Mouse (Mus musculus) lung, postnatal 25 days (tissue): Measurements from ENCODE around the gene Cd300ld3.
A peak's percentile ranks its signal among the peaks of the same experiment; 100 is the strongest.

ENCODE experiments used
- DNase-seq: peaks from one replicate; pipeline ENCODE4 v3.0.0; 2022; ENCODE audit warnings: low spot score

Cd300ld3 gene

DNA sequence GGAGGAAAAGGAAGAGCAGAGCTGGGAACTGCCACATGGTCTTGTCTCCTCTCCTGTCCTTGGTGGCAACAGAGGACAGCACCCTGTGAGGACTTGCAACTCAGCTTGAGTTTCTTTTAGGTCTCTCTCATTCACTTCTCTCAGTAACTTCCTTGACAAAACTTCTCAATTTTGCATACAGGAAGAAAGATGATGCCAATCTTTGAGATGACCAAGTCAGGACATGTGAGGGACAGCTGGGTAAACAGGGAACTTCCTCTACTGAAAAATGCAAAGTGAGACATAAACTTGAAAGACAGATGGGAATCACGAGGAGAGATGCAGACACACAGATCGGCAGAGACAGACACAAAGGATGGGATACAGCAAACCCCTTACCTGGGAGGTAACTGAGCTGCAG, at the start of gene Cd300ld3:
Gene Cd300ld3, minus strand, starts transcription at position 151 of the 400 bp plus-strand sequence.
- peak; percentile 14 for DNase-seq

GRCm38 (mm10) chr11:115092140-115092539, 43.9 kb upstream of the Cd300ld3 start:
- no peak for DNase-seq

DNA sequence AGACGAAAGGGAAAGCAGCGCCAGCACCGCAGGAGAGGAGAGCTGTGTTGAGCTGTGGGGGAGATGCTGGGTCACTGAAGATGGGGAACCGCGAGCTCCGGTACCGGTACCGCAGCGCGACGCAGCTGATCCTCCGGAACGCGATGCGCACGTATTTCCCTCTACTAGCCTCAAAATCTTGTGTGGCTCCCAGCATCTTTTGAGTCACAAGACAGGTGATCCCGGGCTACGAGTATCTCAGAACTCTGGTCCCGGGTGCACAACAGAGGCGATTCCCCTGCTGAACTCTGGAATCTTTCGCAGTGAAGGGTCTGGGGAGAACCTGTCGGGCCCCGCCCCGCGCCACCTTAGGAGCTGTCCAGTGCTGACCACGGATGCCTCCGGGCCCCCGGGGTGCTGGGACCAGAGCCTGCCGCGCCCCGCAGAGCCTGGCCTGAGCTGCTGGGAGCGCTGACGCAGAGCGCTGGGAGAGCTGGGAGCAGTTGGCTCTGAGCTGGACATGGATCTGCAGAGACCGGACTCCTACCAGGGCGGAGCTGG, 43.2 kb upstream of the Cd300ld3 start, which contains the start of gene Rab37:
Gene Rab37, plus strand, starts transcription at position 70 of the 540 bp plus-strand sequence.
- DNase-seq = no peak

DNA sequence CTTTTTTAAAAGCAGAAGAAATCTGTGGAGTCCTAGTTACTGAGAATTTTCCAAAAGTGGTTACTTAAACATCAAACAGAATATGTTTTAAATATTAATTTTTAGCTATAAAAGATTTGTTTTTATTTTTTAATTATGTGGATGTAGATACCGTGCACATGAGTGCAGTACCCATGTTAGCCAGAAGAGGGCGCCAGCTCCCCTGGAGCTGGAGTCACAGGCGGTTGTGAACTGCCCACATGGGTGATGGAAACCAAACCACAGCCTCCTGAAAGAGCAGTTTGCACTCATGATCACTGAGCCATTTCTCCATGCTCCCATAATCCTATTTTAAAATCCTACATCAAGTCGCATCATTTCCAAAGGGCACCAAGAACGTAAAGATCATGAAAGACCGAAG, 41.6 kb upstream of the Cd300ld3 start:
- no peak for DNase-seq

DNA sequence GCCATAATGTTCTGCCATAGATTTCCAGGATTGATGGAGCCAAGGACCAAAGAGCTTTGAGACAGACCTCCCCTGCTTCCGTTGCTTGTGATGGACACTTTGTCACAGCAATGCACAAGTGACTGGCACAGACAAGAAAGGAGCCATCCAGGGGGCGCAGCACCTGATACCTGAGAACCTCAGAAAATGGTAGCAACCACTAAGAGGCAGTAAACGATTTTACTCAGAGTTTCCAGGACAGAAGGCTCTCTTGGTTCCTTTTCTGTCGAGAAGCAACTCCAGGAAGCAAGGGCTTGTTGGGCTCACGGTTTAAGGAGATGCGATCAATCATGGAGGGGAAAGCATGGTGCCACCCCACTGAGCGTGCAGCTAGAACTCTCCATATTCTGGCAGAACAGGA, 38.0 kb upstream of the Cd300ld3 start:
- no peak for DNase-seq

- DNase-seq = no peak
Observed at GRCm38 (mm10) chr11:115085064-115085463, 36.9 kb upstream of the Cd300ld3 start.

DNA sequence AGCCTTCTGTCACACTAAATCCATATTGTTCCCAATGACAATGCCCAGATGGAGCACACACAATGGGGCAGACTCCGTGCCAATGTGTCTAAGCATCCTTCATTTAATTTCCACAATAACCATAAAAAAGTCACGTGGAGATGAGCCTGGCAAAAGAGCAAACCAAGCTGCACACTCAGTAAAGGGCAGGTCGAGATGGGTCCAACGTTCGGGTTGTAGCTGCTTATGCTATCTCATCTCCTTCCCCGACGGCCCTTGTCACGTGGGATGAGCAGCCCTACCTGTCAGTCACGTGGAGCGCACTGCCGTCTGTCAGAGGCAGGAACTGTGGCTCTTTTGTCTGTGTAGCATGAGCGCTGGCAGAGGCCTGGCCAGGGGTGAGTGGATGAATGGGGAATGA, 36.4 kb upstream of the Cd300ld3 start:
- no peak for DNase-seq

DNA sequence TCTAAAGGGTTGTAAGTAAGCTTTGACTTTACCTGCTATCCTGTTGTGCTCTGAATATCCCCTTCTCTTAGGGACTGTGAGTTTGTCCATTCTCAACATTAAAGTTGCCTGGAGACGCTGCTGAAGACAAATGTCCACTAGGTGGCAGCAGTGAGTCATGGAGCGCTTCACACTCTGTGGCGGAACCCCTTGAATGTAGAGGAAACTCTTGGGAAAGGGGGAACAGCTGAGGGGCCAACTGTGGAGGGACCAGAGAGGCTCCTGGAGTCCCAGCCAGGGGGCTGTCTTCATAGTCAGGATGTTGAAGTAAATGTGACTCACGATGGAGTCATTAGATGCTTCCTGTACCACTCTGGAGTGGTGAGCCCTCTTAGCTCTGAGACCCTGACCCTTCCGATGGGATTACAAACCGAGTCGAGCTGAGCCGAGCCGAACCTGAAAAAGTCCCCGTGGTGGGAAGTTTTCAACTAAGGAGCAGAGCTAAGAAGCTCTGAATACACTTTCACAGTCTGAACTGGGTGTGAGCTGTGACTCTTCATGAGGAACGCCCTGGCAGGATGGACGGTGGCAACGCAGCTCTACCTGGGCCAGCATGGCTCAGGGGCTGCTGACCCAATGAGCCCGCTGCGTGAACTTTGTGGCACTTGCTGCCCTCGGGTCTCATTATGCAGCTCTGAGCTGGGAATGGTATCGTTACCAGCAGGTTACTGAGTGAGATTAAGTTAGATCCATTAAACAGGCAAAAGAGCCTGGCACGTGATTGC, 35.3 kb upstream of the Cd300ld3 start:
- peak; percentile 64 for DNase-seq

DNA sequence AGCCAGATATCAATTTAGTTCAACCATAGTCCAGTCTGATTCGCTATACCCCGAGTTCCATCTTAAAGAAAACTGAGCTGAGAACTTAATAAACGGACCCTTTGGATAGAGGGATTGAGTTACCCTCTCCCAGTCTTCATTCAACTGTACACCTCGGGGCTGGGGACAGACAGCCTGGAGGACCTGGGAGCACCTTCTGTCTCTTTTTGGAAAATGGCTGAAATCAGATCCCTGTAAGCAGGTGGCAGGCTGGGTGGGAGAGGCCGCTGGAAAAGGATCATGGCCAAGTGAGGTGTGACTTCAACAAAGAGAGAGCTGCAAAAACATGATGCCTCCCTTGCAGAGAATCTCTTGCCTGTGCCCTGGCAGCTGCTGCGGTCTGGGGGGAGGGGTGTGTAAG, 34.0 kb upstream of the Cd300ld3 start:
- DNase-seq = no peak

- no peak for DNase-seq
Observed at GRCm38 (mm10) chr11:115081373-115081772, 33.2 kb upstream of the Cd300ld3 start.

GRCm38 (mm10) chr11:115080886-115081285, 32.7 kb upstream of the Cd300ld3 start:
- peak; percentile 48 for DNase-seq

GRCm38 (mm10) chr11:115078680-115079079, 30.5 kb upstream of the Cd300ld3 start:
- no peak for DNase-seq

- DNase-seq = no peak
Observed at GRCm38 (mm10) chr11:115077436-115077835, 29.2 kb upstream of the Cd300ld3 start.

DNA sequence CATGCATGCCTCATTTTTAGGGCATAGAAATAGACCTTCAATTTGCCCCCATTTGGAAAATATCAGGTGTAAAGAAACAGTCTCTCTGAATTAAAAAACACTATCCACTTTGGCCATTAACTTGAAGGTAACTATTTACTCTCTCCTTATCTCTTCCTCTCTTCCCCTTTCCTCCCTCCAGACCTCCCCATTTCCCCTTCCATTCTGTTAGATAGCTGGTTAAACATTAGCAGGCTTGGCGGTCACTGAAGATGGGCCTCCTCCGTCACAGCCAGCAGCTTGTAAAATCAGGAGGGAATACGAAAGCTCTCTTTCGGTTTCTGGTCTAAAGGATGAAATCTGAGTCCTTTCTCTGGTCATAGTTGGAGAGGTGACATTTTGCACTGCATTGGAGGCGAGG, 27.6 kb upstream of the Cd300ld3 start:
- DNase-seq = no peak

GRCm38 (mm10) chr11:115075407-115075806, 27.2 kb upstream of the Cd300ld3 start:
- no peak for DNase-seq

DNA sequence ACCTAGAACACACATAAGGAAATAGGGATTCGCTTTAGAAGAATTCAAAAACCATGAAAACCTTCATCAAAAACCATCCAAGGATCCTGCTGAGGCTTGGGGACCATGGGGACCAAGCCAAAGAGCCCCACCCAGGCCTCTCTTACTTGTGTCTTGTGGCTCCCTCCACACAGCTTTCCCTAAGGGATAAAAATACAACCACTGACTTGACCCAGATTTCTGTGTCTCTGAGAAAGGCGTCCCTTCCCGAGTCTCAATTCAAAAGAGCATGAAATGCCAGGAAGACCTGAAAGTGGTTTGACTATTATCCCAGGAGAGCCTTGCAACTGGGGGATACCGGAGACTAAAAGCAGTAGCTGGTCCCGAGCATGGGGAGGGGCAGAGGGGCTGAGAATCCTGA, 24.8 kb upstream of the Cd300ld3 start:
- DNase-seq = no peak

DNA sequence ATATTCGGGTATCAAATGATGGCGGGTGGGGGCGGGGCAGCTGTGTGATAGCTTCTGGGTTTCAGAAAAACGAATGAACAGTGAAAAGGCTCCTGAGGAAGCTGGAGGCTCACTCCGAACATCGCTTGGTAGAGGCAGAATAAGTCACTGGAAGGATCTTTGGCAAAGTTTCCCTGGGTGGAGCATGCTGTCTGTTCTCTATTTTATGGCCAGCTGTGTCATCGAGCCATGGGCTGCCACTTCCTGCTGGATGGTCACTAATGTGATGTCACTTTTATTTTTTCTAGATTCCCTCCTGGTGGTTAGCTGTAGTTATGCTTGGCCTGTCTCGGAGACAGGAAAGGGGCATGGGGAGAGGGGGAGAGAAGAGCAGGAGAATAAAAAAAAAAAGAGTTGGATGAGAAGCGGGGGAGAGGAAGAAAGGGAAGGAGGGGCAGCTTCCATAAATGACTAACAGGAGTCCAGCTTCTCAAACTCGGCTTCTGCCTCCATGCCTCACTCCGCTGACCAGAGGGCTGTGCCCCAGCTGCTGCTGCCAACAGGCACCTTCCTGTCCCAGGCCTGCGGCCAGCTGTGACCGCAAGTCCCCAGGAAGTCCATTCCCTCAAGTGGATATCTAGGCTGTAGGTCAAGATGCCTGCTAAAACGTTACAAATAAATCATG, 23.6 kb upstream of the Cd300ld3 start:
- peak; percentile 69 for DNase-seq

GRCm38 (mm10) chr11:115071015-115071551, 22.9 kb upstream of the Cd300ld3 start:
- DNase-seq = no peak

DNA sequence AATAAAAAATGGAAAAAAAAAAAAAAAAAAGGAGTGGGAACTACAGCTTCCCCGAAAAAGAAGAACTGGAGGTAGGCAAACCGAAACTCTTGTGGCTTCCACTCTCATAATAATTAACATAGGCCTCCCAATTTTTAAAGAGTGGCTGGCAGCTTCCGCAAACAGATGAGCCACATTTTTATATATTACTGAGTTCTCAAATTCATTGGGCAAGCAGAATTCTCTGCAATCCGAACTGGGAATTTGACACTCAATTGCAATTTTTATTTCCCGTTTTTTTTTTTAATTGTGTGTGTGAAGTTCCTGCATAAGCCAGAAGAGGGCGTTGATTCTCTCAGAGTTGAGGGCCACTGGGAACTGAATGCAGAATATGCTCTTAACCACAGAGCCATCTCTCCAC, 18.6 kb upstream of the Cd300ld3 start:
- DNase-seq = peak; percentile 34

GRCm38 (mm10) chr11:115062077-115062476, 13.9 kb upstream of the Cd300ld3 start, which contains the start of gene Cd300e:
Gene Cd300e, minus strand, starts transcription at chr11:115062177.
- DNase-seq = no peak

DNA sequence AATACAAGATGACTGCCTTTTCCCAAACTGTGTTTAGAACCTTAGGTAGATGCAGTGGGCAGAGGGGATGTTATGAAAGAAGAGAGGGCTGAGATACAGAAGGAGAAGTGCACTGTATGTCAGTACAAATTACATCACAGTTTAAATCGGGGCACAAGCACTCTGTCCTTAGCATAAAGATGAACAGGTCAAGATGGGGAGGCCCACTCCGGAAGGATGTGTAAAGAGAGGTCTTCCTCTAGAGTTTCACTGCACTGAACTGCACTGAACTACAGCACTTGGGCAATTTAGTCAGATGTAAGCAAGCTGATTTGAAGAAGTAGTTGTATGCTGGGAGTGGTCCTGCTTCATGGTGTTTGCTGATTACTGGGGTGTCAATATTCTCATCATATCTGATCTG, 11.6 kb upstream of the Cd300ld3 start:
- DNase-seq = peak; percentile 5

GRCm38 (mm10) chr11:115058701-115059100, 10.5 kb upstream of the Cd300ld3 start:
- DNase-seq = no peak

DNA sequence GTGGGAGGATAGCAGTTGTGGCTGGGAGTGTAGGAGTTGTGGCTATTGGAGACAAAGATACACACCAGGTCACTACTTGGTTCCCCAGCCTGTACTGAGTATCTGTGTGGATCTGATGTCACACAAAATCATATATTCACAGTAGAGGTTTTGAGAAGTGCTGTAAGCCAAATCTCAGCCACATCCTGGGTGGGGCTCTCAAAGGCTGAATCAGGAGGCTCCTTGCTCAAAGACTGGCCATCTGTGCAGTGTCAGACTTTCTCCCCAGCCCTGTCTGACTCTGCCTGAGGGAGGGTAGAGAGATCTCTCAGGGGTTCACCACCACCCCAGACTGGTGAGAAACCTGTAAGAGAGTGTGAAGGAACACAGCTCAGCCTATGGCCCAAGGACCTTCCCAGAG, 6.3 kb upstream of the Cd300ld3 start:
- DNase-seq = no peak
